Mouse (Mus musculus): Measurements from ENCODE around the gene Slc25a36.

Gene Slc25a36

GRCm38 (mm10) chr9:97046240-97046639, 64.7 kb downstream of the Slc25a36 start:
- no peak for DNase-seq (ENCODE audit: low spot score in 2 of 2)

GRCm38 (mm10) chr9:97041633-97042032, 69.3 kb downstream of the Slc25a36 start:
- no peak for DNase-seq (ENCODE audit: low spot score in 2 of 2)

GRCm38 (mm10) chr9:97038010-97038409, 72.9 kb downstream of the Slc25a36 start:
- DNase-seq (ENCODE audit: low spot score in 2 of 2), result no peak

- no peak for DNase-seq (ENCODE audit: low spot score in 2 of 2)
Measured at GRCm38 (mm10) chr9:97036656-97037055, 74.3 kb downstream of the Slc25a36 start.

- DNase-seq (ENCODE audit: low spot score in 2 of 2), result no peak
Measured at GRCm38 (mm10) chr9:97027361-97027760, 83.6 kb downstream of the Slc25a36 start.

- DNase-seq (ENCODE audit: low spot score in 2 of 2), result no peak
Measured at GRCm38 (mm10) chr9:97026006-97026405, 85.0 kb downstream of the Slc25a36 start.

Measured in frontal cortex, postnatal 25 days (tissue).